Mouse (Mus musculus) cerebellum, adult 11-12 months (tissue): Measurements from ENCODE around the gene C2cd5.

Source experiments
- DNase-seq: peaks from one replicate; pipeline ENCODE4 v3.0.0; 2022

The C2cd5 gene

GRCm38 (mm10) chr6:143115011-143115445 lies 15.1 kb upstream of the C2cd5 start:
- no peak for DNase-seq

GRCm38 (mm10) chr6:143114556-143114955 lies 14.6 kb upstream of the C2cd5 start:
- no peak for DNase-seq

- DNase-seq, result no peak
These were observed 10.4 kb upstream of the C2cd5 start for GRCm38 (mm10) chr6:143110371-143110770.

GRCm38 (mm10) chr6:143109622-143110218 lies 9.8 kb upstream of the C2cd5 start:
- no peak for DNase-seq

DNA sequence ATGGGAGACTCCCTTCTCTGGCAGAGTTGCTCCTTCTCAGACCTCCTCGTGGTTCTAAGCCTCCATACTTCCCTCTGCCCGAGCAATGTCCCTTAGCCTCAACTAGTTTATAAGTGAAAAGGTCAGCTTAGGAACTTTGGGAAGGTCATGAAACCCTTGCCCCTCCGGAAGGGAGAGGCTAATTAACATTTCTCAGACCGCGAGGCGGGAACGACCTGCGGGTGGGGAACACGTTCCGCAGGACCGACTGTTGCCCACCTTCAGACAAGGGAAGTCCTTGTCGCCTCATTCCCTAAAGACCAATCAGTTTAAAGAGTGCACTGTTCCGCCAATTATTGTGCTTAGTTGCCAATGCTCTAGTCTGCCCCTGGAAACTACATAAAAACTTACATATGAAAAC lies 8.1 kb upstream of the C2cd5 start:
- DNase-seq, result no peak

DNA sequence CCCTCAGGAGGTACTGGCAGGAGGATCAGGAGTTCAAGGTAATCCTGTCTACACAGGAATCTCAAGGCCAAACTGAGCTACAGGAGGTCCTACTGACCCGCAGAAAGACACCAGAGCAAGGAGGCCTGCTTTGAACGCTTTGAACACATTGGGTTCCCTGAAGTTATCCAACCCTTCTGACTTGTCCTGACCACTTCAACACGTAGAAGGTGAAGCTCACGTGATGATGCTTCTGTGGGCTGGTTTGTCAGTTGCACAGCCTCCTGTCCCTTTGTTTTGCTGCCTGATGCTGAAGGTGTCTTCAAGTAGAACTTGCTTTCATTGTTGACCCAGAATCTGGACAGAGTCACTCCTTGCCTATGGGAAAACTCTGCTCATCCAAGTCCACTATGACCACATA lies 7.7 kb upstream of the C2cd5 start:
- DNase-seq, result no peak

DNA sequence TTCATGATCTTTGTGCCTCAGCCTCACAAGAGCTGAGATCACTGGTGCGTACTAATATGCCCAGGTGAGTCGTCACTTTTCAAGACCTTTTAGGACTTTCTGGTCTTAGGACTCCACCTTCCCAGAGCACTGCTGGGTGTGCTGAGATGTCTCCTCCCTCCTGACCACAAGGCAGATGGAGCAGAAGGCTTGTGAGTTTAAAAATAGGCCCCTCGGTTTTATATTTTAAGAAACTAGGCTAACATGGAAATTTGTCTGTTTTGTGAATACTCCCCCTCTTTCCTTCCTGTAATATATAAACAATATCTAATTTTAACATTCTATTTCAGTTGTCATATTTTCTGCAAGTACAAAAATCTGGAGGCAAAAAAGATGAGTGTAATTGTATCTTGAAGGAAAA lies 5.8 kb upstream of the C2cd5 start:
- no peak for DNase-seq

DNA sequence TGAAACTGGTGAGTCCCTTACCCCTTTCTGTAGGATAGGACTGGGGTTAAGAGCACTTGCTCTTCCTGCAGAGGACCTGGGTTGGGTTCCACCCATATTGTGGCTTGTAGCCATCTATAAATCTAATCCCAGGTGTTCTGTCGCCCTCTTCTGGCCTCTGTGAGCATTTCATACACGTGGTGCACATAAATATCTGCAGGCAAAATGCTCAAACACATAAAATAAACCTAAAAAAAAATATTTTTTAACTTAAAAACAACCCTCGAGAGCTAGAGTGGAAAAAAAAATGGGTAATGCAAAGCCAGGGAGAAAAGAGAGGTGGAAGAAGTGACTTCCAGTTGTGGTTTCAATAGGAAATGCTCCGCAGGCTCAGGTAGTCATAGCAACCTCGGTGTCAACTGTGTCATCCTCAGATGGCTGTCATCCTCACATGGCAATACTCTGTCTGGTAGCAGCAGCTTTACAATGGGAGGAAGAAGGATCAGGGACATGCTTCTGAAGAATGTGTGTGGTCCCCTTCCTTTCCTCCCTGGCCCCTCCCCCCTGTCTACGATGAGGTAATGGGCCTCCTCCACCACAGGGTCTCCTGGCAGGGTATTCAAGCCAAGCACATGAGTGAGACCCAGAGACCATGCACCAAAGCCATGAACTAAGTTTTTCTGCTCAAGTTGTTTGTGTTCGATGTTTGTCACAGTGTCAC lies 4.2 kb upstream of the C2cd5 start:
- no peak for DNase-seq

GRCm38 (mm10) chr6:143100478-143101115 lies 656 bp upstream of the C2cd5 start:
- DNase-seq, result peak; percentile 50

- DNase-seq, result peak; percentile 87
These were observed 660 bp downstream of the C2cd5 start for GRCm38 (mm10) chr6:143099281-143099680.

DNA sequence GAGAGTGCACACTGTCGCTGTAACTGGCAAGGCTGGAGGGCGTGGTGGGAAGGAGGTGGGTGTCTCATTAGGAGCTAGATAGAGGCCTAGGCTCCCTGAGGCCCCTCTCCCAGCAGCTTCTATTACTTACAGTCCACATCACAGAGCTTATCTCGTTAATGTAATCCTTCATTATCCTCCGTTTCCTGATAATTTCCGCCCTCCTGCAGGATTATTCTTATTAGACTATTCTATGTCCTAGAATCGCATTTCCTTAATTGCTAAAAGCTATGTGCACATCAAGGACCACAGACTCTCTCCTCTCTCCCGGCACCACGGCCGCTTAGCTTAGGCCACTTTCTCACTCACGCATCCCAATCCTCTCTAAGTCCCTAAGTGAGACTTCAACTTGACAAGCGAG lies 4.8 kb downstream of the C2cd5 start:
- DNase-seq, result no peak

DNA sequence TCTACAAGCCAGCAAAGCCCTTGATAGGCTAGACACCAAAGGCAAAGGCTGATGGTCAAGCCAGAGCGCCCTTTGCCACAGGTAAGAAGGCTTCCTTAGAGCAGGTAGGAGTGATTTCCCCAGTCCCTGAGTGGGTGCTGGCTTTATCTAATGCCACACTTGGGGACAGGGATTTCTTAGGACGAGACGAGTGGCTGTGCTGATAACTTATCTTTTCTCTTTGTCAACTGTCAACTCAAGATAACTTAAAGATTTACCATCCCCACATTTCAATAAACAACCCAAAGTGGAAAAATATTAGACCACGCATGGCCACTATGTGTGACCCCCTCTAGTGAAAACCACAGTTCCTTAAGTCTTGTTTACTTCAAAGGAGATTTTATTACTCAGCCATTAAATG lies 7.1 kb downstream of the C2cd5 start:
- no peak for DNase-seq

- no peak for DNase-seq
These were observed 8.9 kb downstream of the C2cd5 start for GRCm38 (mm10) chr6:143091076-143091475.

GRCm38 (mm10) chr6:143087332-143087731 lies 12.6 kb downstream of the C2cd5 start:
- DNase-seq, result no peak

GRCm38 (mm10) chr6:143085898-143086297 lies 14.0 kb downstream of the C2cd5 start:
- no peak for DNase-seq

- peak; percentile 22 for DNase-seq
These were observed 15.5 kb downstream of the C2cd5 start for GRCm38 (mm10) chr6:143084314-143085025.

- DNase-seq, result no peak
These were observed 18.3 kb downstream of the C2cd5 start for GRCm38 (mm10) chr6:143081479-143082106.

DNA sequence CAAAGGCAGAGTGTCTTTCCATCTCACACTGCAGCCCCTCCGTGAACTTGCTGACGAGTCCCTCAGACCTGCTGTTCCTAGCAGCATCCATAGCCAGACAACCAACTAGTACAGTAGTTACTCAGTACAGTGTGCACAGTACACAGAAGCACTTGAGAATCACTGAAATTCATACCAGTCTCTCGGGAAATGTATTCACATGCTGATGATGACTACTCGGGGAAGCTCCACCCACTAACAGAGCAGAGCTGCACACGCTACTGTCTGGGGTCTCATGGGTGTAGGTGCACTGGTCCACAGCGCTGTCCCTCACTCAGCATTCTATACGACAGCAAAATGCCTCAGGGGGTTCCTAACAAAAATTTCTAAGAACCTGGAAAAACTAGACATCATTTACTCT lies 19.2 kb downstream of the C2cd5 start:
- no peak for DNase-seq

- no peak for DNase-seq
These were observed 20.8 kb downstream of the C2cd5 start for GRCm38 (mm10) chr6:143079126-143079525.

- no peak for DNase-seq
These were observed 23.5 kb downstream of the C2cd5 start for GRCm38 (mm10) chr6:143076461-143076860.

- no peak for DNase-seq
These were observed 26.0 kb downstream of the C2cd5 start for GRCm38 (mm10) chr6:143073914-143074313.

DNA sequence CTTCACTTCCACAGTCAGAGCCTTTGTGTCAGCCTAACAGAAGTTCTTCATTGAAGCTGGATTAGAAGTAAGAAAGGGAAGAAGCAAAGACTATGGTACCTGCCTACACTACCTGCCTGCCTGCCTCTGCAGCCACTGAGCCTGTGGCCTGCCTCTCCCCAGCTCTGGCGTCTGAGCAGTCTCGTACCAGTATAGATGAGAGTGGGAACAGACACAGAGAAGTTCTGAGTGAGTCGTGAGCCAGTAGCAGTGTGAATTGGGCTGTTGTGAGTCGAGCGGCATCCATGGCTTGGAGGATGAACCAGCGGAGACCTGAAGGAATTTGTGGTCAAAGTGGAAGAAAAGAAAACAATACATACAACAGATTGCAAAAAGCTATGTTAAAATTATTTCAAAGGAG lies 26.5 kb downstream of the C2cd5 start:
- no peak for DNase-seq

DNA sequence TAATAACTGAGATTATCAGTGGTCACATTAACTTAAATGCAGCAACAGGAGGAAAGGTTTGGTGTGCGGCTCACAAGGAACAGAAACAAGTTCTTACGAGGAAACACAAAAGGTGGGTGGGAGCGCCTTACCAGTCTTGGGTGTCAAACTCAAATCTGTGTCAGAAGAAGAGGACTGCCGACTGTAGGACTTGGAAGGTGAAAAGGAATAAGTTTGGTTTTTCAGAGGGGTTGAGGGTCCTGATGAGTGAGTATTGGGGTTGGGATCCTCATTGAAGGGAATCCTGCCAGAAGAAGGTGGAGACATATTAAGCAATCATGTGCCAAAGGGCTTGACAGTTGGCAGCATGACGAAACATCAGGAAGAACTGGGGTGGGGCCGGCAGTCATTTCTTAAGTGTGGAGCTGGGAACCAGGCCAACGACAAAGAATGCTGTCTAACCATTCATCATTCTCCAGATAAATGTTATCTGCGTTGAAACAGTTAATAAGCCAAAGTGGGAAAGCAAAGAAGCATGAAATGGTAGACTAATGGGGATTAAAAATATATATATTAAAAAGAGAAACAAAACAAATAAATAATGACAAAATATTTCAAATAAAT lies 27.4 kb downstream of the C2cd5 start:
- no peak for DNase-seq
